Mouse (Mus musculus): ENCODE results near the gene Cnst. TPM values are rescaled to one million over a fixed set of nuclear protein-coding genes. Genes with fewer than 3 reads are reported as not detected.
A peak's percentile ranks its signal among the peaks of the same experiment; 100 is the strongest.
"Not testable (repeated sequence)": the region's sequence is repeated elsewhere in the genome, so short reads cannot be mapped to it uniquely, and the experiment has no call there.

The Cnst gene
- total RNA-seq, 2 experiments from 2014 or later = 17.5 to 19.1 TPM

DNA sequence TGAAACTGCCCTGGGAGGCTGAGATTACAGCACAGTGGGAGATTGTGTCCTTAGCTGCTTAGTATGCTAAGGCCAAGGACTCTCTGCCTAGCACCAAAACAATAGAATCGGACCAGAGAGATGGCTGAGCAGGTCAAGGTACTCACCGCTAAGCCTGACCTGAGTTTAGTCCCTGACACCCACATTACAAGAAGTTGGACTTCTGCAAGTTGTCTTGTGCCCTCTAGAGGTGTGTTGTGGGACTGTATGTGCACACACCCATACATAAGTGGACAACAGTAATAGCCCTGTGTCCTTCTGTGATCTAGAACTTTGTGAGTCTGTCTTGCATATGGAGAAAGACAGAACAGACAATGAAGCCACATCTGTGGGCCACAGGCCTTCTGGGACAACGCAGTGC is 88.0 kb downstream of the Cnst start:
- no peak for ATAC-seq (replicated peaks; ENCODE audit: poor library complexity, severe bottlenecking)

DNA sequence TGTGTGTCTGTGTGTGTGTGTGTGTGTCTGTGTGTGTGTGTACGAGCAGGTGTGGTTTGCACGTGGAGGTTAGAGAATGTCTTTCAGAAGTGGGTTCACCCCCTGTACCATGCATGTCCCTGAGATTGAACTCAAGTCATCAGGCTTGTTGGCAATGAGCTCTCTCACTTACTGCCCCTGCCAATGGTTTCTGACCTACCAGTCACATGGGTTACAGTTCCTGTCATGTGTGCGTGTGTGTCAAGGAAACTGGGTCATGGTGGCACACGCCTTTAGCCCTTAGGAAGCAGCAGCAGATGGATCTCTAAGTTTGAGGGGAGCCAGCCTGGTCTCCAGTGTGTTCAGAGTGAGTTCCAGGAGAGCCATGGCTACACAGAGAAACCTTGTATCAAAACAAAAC is 96.6 kb downstream of the Cnst start:
- no peak for ATAC-seq (replicated peaks; ENCODE audit: poor library complexity, severe bottlenecking)

GRCm38 (mm10) chr1:179644151-179644550 is 98.0 kb downstream of the Cnst start:
- ATAC-seq (replicated peaks; ENCODE audit: poor library complexity, severe bottlenecking) = no peak

DNA sequence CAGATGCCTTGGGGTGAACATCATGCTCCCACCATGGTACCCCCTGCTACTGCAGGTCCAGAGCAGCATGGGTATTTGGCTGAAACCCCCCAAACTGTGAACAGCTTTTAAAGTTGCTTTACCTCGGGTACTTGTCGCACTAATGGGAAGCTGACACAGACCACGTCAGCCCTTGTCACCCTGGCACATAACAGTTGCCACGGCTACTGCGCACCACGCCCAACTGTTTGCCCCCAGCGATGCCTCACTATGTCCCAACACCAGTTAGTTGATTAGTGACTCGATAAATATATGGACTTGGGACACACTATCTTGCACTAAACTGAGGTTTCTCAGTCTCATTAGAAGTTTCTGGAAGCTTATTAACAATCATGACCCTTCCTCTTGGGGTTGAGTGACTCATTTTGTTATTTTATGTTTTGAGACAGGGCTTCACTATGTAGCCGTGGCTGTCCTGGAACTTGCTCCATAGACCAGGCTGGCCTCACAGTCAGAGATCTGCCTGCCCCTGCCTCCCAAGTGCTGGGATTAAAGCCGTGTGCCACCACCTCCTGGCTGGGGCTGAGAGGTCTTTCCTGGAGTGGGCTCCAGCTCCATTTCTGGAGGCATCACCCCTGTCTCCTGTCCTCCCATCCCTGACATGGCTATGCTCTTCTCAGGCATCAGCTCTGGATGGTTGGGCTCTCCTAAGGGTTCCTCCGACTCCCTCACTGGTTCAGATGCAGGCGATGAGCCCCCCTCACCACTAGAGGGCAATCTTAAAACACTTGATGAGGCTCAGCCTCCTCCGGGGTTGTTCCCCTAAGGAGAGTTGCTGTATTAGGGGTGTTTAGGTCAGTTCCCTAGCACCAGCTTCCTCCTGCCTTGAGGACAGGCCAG is 99.2 kb downstream of the Cnst start:
- peak; percentile 96 for ATAC-seq (replicated peaks; ENCODE audit: poor library complexity, severe bottlenecking)

- no peak for ATAC-seq (replicated peaks; ENCODE audit: poor library complexity, severe bottlenecking)
These were observed 99.8 kb downstream of the Cnst start for GRCm38 (mm10) chr1:179645980-179646268.

- not testable (repeated sequence) for ATAC-seq (replicated peaks; ENCODE audit: poor library complexity, severe bottlenecking)
These were observed 102.5 kb downstream of the Cnst start for GRCm38 (mm10) chr1:179648678-179649077.

DNA sequence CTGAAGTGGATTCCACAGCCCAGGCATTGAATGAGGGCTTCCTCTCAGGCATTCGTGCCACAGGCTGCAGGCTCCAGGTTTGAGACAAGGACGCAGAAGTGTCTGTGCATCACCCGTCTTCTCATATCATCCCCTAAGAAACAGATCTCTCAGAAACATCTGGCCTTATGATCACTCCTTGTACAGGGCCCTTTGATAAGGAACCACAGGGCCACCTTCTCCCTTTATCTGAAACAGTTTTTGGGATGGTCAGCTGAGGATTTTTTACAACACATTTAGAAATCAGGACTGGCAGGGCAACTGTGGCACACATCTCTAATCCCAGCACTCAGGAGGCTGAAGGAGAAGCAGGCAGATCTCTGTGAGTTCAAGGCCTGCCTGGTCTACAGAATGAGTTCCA is 103.2 kb downstream of the Cnst start:
- ATAC-seq (replicated peaks; ENCODE audit: poor library complexity, severe bottlenecking) = no peak

DNA sequence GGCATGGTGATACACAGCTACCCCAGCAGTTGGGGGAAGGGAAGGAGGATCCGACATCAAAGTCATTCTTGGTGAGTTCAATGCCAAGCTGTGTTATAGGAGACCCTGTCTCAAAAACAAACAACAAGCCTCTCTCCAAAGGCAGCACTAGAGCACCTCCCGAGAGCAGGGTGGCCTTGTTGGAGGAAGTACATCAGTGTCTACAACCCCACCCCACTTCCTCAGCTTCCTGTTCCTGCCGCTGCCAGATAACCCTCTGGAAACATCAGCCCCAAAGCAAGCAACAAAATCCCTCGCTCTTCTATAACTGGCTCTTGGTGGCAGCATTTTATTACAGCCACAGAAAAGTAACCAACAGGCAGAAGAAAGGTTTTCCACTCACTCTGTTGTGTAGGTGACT is 104.1 kb downstream of the Cnst start:
- ATAC-seq (replicated peaks; ENCODE audit: poor library complexity, severe bottlenecking) = peak; percentile 54

- ATAC-seq (replicated peaks; ENCODE audit: poor library complexity, severe bottlenecking) = no peak
These were observed 105.1 kb downstream of the Cnst start for GRCm38 (mm10) chr1:179651224-179651623.

DNA sequence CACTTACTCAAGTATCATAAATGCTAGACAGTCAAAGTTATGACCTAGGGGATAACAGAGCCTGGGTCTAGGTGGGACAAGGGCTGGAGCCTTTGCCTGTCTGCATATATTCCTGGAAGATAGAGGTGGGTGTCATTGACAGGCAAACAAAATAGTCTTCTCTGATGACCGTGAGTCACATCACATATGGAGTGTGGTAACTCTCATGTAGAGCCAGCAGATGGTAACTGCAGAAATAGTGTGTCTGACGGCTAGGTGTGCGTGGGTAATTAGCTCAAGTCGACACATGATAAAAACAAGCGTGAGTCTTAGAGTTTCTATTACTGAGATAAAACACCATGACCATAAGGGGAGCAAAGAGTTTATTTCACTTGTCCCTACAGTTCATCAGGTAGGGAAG is 116.9 kb downstream of the Cnst start:
- ATAC-seq (replicated peaks; ENCODE audit: poor library complexity, severe bottlenecking) = no peak

DNA sequence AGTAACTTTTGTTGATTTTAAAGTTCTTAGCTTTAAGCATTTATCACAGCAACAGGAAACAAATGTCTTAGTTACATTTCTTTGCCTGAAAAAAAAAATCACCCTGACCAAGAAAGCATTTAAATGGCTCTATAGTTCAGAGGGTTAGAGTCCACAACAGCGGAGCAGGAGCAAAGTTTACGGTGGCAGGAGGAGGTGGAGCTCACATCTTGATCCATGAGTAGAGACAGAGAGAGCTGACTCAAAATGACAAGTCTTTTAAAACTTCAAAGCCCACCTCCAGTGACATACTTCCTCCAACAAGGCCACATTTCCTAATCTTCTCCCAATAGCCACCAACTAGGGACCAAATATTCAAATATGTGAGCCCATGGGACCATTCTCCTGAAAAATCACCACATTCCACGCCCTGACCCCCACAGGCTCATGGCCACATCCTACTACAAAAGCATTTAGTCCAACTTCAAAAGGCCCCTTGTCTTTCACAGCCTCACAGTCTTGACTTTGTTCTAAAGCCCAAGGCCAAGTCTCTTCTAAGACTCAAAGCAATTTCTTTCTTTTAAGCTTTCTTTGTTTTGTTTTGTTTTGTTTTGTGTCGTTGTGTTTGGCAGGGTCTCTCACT is 118.2 kb downstream of the Cnst start:
- ATAC-seq (replicated peaks; ENCODE audit: poor library complexity, severe bottlenecking) = no peak

GRCm38 (mm10) chr1:179666971-179667370 is 120.8 kb downstream of the Cnst start:
- no peak for ATAC-seq (replicated peaks; ENCODE audit: poor library complexity, severe bottlenecking)

DNA sequence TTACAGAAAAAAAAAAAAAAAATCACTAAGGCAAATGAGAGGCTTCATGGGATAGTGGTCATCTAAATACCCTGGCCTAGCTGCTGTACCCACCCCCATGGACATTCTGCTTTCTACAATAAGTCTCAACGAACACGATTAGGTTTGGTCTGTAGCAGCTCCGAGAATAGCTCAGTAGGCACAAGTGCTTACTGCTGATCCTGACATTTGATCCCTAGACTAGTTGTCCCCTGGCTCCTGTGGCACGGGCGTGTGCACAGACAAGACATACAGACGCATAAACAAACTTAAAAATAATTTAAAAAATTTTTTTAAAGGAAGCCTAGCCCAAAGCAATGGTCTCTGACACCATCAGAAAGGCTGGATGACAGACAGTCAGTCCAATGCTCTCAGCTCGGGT is 121.3 kb downstream of the Cnst start:
- no peak for ATAC-seq (replicated peaks; ENCODE audit: poor library complexity, severe bottlenecking)

GRCm38 (mm10) chr1:179668013-179668805 is 122.0 kb downstream of the Cnst start, which contains the start of gene Sccpdh:
TSS of gene Sccpdh (plus strand) at chr1:179668210.
- peak; percentile 96 for ATAC-seq (replicated peaks; ENCODE audit: poor library complexity, severe bottlenecking)

GRCm38 (mm10) chr1:179668836-179669537 is 122.8 kb downstream of the Cnst start:
- 0 out of 2 replicates have a peak, but pooled peaks have one; percentile 21 for ATAC-seq (replicated peaks; ENCODE audit: poor library complexity, severe bottlenecking)

DNA sequence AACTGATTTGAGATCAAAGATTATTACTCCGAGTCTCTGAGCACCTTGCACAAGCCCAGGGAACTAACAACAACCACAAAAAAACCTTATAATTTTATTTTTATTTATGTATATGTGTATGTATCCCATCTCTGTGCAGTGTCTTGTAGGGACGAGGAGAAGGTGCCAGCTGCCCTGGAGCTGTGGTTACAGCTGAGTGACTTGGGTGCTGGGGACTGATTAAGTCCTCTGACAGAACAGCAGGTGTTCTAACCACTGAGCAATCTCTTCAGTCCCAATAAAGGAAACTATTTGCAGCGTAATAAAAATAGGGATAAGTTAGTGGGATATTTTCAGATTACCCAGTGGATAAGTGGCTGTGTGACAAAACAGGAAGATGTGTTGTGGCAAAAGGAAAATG is 128.2 kb downstream of the Cnst start:
- no peak for ATAC-seq (replicated peaks; ENCODE audit: poor library complexity, severe bottlenecking)

- no peak for ATAC-seq (replicated peaks; ENCODE audit: poor library complexity, severe bottlenecking)
These were observed 130.9 kb downstream of the Cnst start for GRCm38 (mm10) chr1:179677031-179677430.

Measured in granulocyte monocyte progenitor cell, adult 5-6 weeks (primary cell).